Mouse (Mus musculus) c-Kit-negative CD71-positive TER-119-positive erythroid progenitor cells, embryonic 14.5 days (primary cell): ENCODE data around the gene Cxadr.
"Not testable (repeated sequence)": the region's sequence is repeated elsewhere in the genome, so short reads cannot be mapped to it uniquely, and the experiment has no call there.

ENCODE experiments used
- DNase-seq: peaks from one replicate; pipeline ENCODE4 v3.0.0-alpha.2; 2013; ENCODE audit warnings: low read depth, low spot score

Cxadr gene

GRCm38 (mm10) chr16:78364554-78364953, 63.3 kb downstream of the Cxadr start:
- not testable (repeated sequence) for DNase-seq

DNA sequence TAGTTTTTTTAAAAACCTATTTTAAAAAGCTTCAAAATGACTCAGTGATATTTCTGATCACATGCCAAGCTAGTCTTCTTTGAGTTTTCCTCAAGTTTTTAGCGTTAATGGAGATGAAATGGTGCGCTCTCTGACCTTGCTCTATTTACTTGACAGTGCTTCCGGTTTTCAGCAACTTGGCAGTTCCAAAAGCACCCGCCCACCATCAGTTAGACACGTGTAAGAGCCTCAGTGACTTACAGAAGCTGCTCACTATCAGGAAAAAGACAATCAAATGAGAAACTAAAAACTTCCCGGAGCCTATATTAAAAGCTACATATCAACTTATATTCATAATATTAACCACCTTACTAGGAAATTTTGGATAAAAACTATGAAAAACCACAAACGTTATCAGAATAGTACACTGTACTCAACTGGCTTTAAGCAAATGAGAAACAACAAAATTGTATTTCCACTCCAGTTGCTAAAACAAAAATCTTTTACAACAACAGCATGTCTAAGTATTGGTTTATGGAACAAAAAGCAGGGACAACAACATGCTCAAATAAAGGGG, 70.3 kb downstream of the Cxadr start:
- DNase-seq, result no peak

- DNase-seq, result no peak
Observed at GRCm38 (mm10) chr16:78372786-78373185, 71.5 kb downstream of the Cxadr start.

DNA sequence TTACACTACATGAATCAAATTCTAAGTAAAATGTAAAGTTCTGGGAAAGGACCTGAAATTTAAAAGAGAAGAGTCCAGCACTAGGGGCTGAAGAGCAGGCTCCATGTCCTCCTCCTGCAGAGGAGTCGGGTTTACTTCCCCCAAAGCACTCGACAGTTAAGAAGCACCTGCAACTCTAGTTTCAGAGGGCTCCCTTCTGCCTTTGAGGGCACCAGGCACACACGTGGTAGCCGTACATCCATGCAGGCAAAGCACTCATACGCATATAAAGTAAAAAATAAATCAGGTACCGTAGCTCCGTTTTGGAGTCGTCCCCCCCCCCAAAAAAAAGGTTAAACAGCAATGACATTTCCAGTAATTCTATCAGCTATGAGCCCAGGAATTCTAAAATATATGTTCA, 72.5 kb downstream of the Cxadr start:
- DNase-seq, result no peak

DNA sequence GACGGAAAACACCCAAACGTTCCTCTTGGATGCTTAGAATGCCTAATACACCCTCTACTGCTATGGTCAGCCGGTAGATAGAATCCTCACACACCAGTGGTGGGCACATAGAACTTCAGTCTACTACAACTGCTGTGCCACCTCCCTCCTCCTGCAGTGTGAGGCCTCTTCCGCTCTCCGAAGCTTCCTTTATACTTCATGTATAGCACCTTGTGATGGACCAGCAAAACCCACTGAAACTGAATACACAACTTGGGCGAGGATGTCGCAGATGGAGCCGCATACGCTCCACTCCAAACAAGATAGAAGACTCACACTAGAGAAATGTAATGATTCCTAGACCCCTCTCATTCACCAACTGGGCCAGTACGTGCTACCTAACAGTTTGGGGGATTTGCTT, 73.9 kb downstream of the Cxadr start:
- peak; percentile 8 for DNase-seq

DNA sequence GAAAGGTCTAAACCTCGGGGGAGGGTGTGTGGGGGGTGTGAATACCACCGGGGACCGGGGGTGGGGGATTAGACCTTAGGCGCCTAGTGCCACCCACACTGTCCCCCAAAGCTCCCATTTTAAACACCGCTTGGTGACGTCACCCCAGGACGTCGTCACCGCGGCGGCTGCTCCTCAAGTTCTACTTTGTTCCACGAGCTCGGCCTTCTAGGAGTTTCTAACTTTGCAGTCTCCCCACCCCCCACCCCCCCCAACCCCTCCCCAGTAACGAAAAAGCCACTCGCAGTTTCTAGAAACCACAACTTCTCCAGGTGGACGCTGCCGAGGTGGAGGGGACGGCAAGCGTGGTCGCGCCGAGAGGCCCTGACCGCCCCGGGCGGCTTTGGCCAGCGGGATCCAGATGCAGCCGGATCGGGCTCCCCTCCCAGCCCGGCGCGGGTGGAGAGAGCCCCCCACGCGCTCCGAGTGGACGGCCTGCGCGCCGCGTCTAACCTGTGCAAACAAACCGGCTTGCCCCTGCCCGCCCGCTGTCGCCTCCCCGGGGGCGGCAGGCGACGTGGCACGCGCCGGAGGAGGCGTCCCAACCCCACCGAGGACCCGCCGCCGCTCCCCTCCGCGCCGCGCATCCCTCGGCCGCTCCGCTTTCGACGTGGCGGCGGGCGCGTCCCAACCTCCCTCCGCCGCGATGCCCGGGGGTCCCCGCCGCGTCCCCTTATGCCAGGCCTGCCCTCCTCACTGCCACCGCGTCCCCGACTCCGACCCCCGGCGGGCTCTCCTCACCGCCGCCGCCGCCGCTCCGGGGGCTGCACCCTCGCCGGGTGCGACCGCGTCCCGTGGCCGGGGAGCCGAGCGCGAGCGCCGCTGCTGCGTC, 74.8 kb downstream of the Cxadr start:
- DNase-seq, result peak; percentile 40

GRCm38 (mm10) chr16:78376745-78377570, 75.7 kb downstream of the Cxadr start, which contains the start of gene Btg3:
Gene Btg3, minus strand, starts transcription at chr16:78377192.
- peak; percentile 80 for DNase-seq

GRCm38 (mm10) chr16:78378493-78378892, 77.2 kb downstream of the Cxadr start:
- DNase-seq, result no peak

DNA sequence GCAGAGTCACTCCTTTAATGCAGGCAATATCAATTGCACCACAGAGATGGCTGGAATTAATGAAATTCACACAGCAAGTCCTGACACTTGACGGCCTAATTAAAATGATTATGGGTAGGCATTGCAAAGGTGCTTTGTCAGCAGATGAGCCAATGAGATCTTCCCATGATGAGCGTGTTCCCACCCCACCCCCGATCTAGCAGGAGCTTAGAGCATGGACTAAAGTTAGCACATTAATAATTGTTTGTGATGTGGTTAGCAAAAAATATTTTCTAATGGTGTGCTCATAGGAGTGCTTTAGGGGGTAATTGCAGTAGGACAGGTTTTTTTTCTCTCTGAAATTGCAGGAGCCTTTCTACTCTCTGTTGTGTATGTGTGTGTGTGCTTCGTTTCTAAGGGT, 87.8 kb downstream of the Cxadr start:
- no peak for DNase-seq

- no peak for DNase-seq
Observed at GRCm38 (mm10) chr16:78389986-78390385, 88.7 kb downstream of the Cxadr start.

DNA sequence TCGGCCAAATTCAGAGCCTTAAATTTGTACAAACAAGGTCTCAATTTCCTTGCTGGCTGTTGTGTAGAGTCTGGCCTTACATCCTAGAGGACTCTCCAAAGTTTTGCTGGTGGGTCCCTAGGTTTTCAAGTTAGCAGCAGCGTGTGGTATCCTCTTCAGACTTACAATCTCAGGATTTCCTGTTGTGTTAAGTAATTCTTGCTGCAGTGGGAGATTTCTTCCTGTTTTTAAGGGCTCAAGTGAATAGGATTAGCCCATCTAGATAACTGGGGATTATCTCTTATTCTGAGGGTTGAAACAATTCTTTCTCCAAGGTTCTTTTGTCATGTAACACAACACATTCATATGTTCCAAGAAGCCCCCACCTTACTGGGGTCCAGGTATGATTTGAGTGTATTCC, 90.1 kb downstream of the Cxadr start:
- DNase-seq, result no peak

DNA sequence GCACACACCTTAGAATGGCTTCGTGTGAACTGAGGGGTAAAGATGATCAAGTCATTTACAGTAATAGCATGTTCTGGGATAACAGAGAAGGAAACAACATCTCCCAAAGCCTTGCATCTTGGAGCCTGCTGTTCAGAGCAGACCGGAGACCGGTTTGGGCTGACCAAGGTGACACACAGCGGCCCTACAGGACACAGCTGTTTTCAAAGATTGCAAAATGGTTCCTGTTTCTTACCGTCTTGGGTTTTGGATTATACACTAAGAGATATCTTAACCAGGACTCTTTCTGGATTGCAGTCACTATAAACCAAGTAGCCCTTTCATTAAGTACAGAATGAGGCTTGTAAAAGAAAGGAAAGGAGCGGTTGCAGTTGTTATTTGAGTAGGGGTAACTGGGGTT, 97.4 kb downstream of the Cxadr start:
- DNase-seq, result no peak

DNA sequence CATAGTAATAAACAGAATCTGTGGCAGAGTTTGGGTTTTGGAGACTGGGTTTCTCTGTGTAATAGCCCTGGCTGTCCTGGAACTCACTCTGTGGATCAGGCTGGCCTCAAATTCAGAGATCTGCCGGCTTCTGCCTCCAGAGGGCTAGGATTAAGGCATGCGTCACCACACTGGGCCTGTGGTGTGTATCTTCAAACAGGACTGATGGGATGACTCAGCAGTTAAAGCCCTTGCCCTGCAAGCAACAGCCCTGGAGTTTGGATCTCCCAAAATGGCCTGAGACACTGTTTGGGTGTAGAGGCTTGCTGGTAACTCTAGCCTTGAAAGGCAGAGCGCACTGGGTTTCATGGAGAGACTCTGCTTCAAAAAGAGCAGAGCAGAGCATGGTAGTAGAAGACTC, 98.1 kb downstream of the Cxadr start:
- no peak for DNase-seq

- DNase-seq, result no peak
Observed at GRCm38 (mm10) chr16:78402316-78402715, 101.0 kb downstream of the Cxadr start.

DNA sequence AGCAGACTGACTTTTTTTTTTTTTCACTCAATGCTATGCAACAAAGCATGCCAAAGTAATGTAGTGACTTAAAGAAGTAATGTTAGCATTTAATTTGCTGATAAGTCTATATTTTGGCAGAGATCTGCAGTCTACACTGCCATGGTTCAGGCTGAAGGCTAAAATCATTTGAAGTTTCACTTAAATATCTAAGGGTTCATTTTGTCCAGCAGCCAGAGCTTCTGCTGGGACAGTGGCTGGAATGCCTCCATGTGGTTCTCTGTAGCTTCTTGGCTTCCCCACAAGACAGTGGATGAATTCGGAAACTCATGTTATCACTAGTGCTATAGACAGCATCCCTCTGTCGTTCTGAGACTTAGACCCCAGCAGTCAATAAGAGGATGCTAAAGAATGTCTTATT, 105.4 kb downstream of the Cxadr start:
- DNase-seq, result no peak

- DNase-seq, result no peak
Observed at GRCm38 (mm10) chr16:78407855-78408254, 106.6 kb downstream of the Cxadr start.
